In the genomic region with DNA sequence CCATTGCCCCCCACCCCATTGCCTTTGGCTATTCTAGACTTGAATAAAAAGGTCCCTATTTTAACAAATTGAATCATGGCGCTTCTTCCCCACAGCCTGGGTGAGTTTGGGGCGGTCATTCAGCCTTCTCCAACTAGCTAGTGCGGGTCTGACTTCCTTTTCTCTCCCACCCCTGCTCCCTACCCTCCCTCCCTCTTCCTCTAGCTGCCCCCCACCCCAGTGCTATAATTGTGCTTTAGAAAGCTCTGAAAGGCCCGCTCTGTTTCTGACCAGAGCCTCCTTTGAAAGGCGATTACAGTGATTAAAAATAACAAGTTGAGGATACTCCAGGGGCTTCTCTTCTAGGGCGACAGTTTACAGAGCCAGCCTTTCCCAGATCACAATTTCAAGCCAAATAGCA, we compare ENCODE assay signal across 14 mouse cellular contexts. TPM values are rescaled to one million over a fixed set of nuclear protein-coding genes. Genes with fewer than 3 reads are reported as not detected.
DNase-seq lines count a peak whose midpoint lies in the region; ATAC-seq lines count a peak whose summit lies in the region.
"Had no signal": no experiment of that assay in that cellular context is flagged by ENCODE, and none has a peak within 500 bp of the region (broad histone marks: within the 10 kb centered on the region; RNA-seq: fewer than 3 reads in every experiment).

No protein-coding gene starts in this region.

- H3K4me2 ChIP-seq in heart, embryonic 14.5 days (ENCODE audit: low read length): peak overlapping the region; percentile 84
- H3K4me2 ChIP-seq in embryonic facial prominence, embryonic 13.5 days: peak overlapping the region; percentile 35
- peak overlapping the region; percentile 96 for H3K4me2 ChIP-seq in hindbrain, embryonic 13.5 days
- H3K4me2 ChIP-seq in neural tube, embryonic 13.5 days: peak overlapping the region; percentile 96

- H3K27ac ChIP-seq in heart, embryonic 14.5 days (replicated peaks in 1 of 2; ENCODE audit: control insufficient read depth in 1 of 2, insufficient read depth in 1 of 2, low read depth in 2 of 2, low read length in 2 of 2): peak overlapping the region in 1 of 2 experiments; percentile 51; a peak in 1 of 4 replicates
- H3K27ac ChIP-seq in embryonic facial prominence, embryonic 13.5 days: no peak overlapping the region
- 0 out of 2 replicates have a peak overlapping the region, but pooled peaks have one; percentile 14 for H3K27ac ChIP-seq in hindbrain, embryonic 13.5 days
- H3K27ac ChIP-seq in neural tube, embryonic 13.5 days (replicated peaks): peak overlapping the region; percentile 53
- H3K27ac ChIP-seq: macrophage had no signal

- intact Hi-C loops in heart, postnatal 36 days (cut with DNase I): loop anchor here (5.0 kb wide), 1 partner anchor 133 kb away; no protein-coding TSS in a partner anchor

- no peak for ATAC-seq in heart, embryonic 14.5 days (ENCODE audit: insufficient number of reproducible peaks, insufficient read depth, low FRiP score, low read depth)
- no peak for ATAC-seq in embryonic facial prominence, embryonic 13.5 days (ENCODE audit: insufficient number of reproducible peaks, insufficient read depth, low FRiP score, low TSS enrichment, low read depth)
- no peak for ATAC-seq in hindbrain, embryonic 13.5 days (ENCODE audit: low FRiP score)
- ATAC-seq in neural tube, embryonic 13.5 days (ENCODE audit: low read depth): no peak
- no peak for ATAC-seq in erythroid progenitor cell, adult 5-6 weeks (replicated peaks; ENCODE audit: low FRiP score, poor library complexity, severe bottlenecking)

- no peak overlapping the region for H3K4me3 ChIP-seq in heart, embryonic 14.5 days (ENCODE audit: control insufficient read depth in 1 of 2, insufficient read depth in 1 of 2, low read depth in 1 of 2, low read length in 2 of 2)
- no peak overlapping the region for H3K4me3 ChIP-seq in embryonic facial prominence, embryonic 13.5 days
- no peak overlapping the region for H3K4me3 ChIP-seq in hindbrain, embryonic 13.5 days
- peak overlapping the region; percentile 6; the same call in 1 of the 2 replicates for H3K4me3 ChIP-seq in neural tube, embryonic 13.5 days

- H3K9ac ChIP-seq in heart, embryonic 14.5 days (ENCODE audit: low read length): peak overlapping the region; percentile 38
- H3K9ac ChIP-seq in embryonic facial prominence, embryonic 13.5 days: no peak overlapping the region
- H3K9ac ChIP-seq in hindbrain, embryonic 13.5 days: 0 out of 2 replicates have a peak overlapping the region, but pooled peaks have one; percentile 35
- H3K9ac ChIP-seq in neural tube, embryonic 13.5 days: peak overlapping the region; percentile 45

- WGBS in heart, embryonic 14.5 days: 21% methylated on average over 6 of the region's 6 CpGs
- whole genome bisulfite sequencing in embryonic facial prominence, embryonic 13.5 days: 10% methylated on average over 6 of the region's 6 CpGs
- 7% methylated on average over 6 of the region's 6 CpGs for WGBS in hindbrain, embryonic 13.5 days
- WGBS in neural tube, embryonic 13.5 days: 6% methylated on average over 6 of the region's 6 CpGs

- H3K9me3 ChIP-seq in heart, embryonic 14.5 days (ENCODE audit: control insufficient read depth, low read length): peaks cover 7% of the 10 kb centered on the region; the same call in 1 of the 2 replicates
- H3K9me3 ChIP-seq in embryonic facial prominence, embryonic 13.5 days: peaks cover 4% of the 10 kb centered on the region; the same call in 1 of the 2 replicates
- H3K9me3 ChIP-seq in hindbrain, embryonic 13.5 days: no peaks in the 10 kb centered on the region
- peaks cover 4% of the 10 kb centered on the region; the same call in 1 of the 2 replicates for H3K9me3 ChIP-seq in neural tube, embryonic 13.5 days

- DNase-seq in heart, postnatal 36 days: no peak
- DNase-seq in left cerebral cortex, adult 9 months (ENCODE audit: low spot score in 2 of 2): no peak
- DNase-seq in urinary bladder, adult 18-20 months (ENCODE audit: low spot score in 2 of 2): no peak
- DNase-seq: B cell, adult 2 months; cerebellum, adult 18-20 months; gastrocnemius, postnatal 36 days; kidney, adult 18-20 months; thymus, postnatal 14 days had no signal

- H3K4me1 ChIP-seq in heart, embryonic 14.5 days (ENCODE audit: control insufficient read depth in 2 of 2, insufficient read depth in 2 of 2, low read length in 2 of 2): peaks cover 22 to 38% of the 10 kb centered on the region in 2 experiments
- H3K4me1 ChIP-seq in embryonic facial prominence, embryonic 13.5 days: peaks cover 30% of the 10 kb centered on the region
- peaks cover 41% of the 10 kb centered on the region for H3K4me1 ChIP-seq in hindbrain, embryonic 13.5 days (replicated peaks)
- H3K4me1 ChIP-seq in neural tube, embryonic 13.5 days (replicated peaks): peaks cover 52% of the 10 kb centered on the region

- no peaks in the 10 kb centered on the region for H3K27me3 ChIP-seq in heart, embryonic 14.5 days (ENCODE audit: control insufficient read depth, insufficient read depth, low read length)
- peaks cover 58% of the 10 kb centered on the region for H3K27me3 ChIP-seq in embryonic facial prominence, embryonic 13.5 days
- H3K27me3 ChIP-seq in hindbrain, embryonic 13.5 days: peaks cover 60% of the 10 kb centered on the region
- peaks cover 72% of the 10 kb centered on the region for H3K27me3 ChIP-seq in neural tube, embryonic 13.5 days

- 0 out of 2 replicates have a peak, but pooled peaks cover 2% of the 10 kb centered on the region for H3K36me3 ChIP-seq in heart, embryonic 14.5 days (ENCODE audit: control insufficient read depth, insufficient read depth, low read length)
- no peaks in the 10 kb centered on the region for H3K36me3 ChIP-seq in embryonic facial prominence, embryonic 13.5 days
- no peaks in the 10 kb centered on the region for H3K36me3 ChIP-seq in hindbrain, embryonic 13.5 days
- H3K36me3 ChIP-seq in neural tube, embryonic 13.5 days: no peaks in the 10 kb centered on the region

RNA-seq across cellular contexts. Expression of gene Spon1, which starts 3.5 kb away (rescaled TPM):
- 76.2 and 79.7 TPM in 2 replicates for polyA plus RNA-seq in heart, embryonic 14.5 days (2014; fragmentation: Nextera tagmentation; extraction: Ambion mirVana)
- 10 to 100 TPM; 11.9 to 16.1 TPM for total RNA-seq in heart, postnatal 36 days (2021)
- polyA plus RNA-seq in embryonic facial prominence, embryonic 13.5 days (2015; fragmentation: Nextera tagmentation; extraction: Ambion mirVana): 30.4 and 32.1 TPM in 2 replicates
- 82.8 and 104 TPM in 2 replicates for polyA plus RNA-seq in hindbrain, embryonic 13.5 days (2015; fragmentation: Nextera tagmentation; extraction: Ambion mirVana)
- 81.6 and 93.0 TPM in 2 replicates for polyA plus RNA-seq in neural tube, embryonic 13.5 days (2015; fragmentation: Nextera tagmentation; extraction: Ambion mirVana)
- 0.84 TPM in 1 of 2 replicates, not detected in the other for total RNA-seq in erythroid progenitor cell, adult 5-6 weeks (2015; ENCODE audit: low replicate concordance)
- 0.13 TPM in 1 of 2 replicates, not detected in the other for total RNA-seq in erythroid progenitor cell, adult 5-6 weeks (2017; ENCODE audit: low replicate concordance)
- polyA plus RNA-seq: macrophage had no signal

Comparison
In these comparisons a context has a peak if more than half of its experiments do, and no peak if none do; other contexts are left out.
1. H3K4me2 ChIP-seq: peak in every context shown above with its lines; median percentile 96 in hindbrain, embryonic 13.5 days; 96 in neural tube, embryonic 13.5 days; 84 in heart, embryonic 14.5 days; 35 in embryonic facial prominence, embryonic 13.5 days.